Mouse (Mus musculus) adrenal gland, adult 8-10 months (tissue): ENCODE measurements around the gene Robo1. TPM values are rescaled to one million over a fixed set of nuclear protein-coding genes. Genes with fewer than 3 reads are reported as not detected.

Experiments
- DNase-seq: peaks from one replicate; pipeline ENCODE4 v3.0.0; 2022
- total RNA-seq, 4 experiments: library from RNA; stranded (reverse); gene quantifications; 2 replicates each; pipeline ENCODE4 v1.2.4; 2022

Robo1 gene
- total RNA-seq, 4 experiments from 2014 or later: 112 to 184 (median 152) TPM

DNA sequence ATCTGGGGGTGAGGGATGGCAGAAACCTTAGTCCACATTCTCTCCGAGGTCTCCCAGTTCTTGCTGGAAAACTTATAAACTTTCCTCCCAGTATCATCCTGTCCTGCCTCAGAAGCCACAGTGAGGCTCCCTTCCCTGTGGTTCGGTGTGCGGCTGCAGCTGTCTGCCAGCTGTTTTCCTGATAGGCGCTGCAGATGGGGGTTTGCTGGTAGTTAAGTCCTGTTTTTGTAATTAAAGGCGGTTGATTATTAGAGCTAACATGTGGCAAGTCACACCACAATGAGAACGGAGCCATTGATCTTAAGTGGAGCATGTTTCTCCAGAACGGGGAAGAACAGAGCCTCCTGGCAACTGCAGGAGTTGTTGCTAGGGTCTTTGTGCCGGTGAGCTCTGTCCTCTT is 699.3 kb downstream of the Robo1 start:
- DNase-seq: no peak

DNA sequence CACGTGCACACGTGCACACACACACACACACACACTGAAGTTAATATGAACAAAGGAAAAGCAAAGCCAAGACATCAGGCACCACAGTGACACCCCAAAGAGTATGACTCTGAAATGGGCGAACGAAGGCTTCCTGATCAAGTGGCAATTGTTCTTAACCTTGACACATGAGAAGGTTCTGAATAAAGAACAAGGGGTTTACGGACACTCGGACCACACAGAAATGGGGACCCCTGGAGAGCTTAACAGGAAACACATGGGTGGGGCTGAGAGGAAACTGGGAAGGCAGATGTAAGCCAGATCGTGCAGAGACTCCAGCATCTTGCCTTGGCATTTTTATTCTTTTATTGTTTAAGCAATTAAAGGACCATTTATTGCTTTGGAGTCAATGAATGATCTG is 703.2 kb downstream of the Robo1 start:
- DNase-seq: no peak

DNA sequence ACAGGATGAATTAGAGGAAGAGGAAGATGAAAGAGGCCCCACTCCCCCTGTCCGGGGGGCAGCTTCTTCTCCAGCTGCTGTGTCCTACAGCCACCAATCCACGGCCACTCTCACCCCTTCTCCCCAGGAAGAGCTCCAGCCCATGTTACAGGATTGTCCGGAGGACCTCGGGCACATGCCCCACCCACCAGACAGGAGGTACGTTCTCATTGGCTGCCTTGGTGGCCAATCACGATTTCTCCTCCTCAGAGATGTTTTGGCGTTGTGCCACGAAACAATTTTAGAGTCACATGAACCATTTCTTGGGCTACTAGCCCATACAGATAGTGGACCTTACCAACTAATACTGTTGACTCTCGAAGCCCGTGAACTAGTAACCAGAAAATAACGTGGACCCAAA is 704.8 kb downstream of the Robo1 start:
- no peak for DNase-seq

DNA sequence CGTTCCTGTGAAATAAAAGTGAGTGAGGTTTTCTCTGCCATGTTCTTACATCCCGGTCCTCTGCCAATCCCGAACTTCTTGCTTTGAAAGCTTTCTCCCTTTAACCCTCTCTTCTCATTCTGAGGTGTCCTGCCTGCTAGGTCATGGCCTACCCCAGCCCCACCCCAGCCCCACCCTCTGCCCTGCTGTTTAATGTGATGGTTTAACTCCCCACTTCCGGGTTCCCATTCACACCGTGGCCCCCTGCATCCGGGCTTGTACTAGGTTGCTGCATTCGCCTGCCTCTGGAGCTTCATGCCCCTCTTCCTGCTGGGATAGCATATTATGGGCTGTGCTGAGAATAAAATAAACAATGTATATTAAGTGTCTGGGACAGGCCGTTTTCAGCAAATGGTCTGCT is 706.4 kb downstream of the Robo1 start:
- DNase-seq: no peak

DNA sequence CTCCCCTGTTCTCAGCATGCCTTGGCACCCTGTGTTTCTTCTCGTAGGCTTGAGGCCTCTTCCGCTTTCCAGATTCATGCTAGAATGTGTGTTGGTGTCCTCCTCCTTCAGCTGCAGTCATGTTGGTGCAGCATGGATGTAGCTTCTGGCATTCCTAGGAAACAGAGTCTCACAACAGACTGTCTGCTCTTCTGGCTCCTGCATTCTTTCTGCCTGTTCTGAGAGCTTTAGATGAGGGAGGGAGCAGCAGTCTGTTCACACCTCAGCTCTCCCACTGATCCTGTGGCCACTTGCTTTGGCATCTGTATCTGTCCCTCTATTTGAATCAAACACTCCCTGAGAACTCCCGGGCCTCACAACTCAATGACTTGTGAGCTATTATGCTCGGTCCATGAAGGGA is 707.9 kb downstream of the Robo1 start:
- DNase-seq: no peak

DNA sequence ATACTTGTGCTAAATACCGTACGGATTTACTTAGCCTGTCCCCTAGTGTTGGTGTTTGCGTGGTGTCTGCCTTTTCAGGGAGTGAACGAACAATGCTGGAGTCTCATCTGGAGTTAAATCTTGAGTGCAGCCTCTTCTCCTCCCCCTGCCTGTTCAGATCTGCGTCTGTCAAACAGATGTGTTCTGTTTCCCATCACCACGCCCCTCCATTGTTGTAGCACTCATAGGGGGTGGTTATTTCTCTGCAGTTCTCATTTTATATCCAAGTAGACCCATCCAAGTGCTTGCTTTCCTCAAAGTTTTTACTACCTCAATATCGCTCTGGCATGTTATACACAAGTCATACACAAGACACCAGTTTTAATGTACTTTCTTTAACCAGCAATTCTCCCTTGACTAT is 708.7 kb downstream of the Robo1 start:
- no peak for DNase-seq

DNA sequence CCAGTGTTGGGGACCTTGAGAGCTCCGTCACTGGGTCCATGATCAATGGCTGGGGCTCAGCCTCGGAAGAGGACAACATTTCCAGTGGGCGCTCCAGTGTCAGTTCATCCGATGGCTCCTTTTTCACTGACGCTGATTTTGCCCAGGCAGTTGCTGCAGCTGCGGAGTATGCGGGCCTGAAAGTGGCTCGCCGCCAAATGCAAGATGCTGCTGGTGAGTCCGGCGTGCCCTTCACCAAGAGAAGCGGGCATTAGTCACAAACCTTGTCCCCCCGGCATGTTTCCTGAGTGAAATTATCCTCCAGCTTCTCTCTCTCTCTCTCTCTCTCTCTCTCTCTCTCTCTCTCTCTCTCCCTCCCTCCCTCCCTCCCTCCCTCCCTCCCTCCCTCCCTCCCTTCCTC is 716.2 kb downstream of the Robo1 start:
- DNase-seq: peak; percentile 72

DNA sequence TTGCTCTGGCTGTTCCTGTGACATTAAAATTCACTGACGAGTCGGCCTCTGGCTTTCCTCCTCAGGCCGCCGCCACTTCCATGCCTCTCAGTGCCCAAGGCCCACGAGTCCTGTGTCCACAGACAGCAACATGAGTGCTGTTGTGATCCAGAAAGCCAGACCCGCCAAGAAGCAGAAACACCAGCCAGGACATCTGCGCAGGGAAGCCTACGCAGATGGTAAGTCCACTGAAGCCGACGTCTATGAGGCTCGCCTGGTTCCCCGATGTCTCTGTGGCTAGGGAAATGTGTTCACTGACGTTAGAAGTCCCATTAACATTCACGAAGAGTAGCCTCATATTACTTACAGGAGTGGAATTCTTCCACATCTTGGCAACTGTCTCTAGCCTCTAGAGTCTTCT is 719.6 kb downstream of the Robo1 start:
- no peak for DNase-seq

DNA sequence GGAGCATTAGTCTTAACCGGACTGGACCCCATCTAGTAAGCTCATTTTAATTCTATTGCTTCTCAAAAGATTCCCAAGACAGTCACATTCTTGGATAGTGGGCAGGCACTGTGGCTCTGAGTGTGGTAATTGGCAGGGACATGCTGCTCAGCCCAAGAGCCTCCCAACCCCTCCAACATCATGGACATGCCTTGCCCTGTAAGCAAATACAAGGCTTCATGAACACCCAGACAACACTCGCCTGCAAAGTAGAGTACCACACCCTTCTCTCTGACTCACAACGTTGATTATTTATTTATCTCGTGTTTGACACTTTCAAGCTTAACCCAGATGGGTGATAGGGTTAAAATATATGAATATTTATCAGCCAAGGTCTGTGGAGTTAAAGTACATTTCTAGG is 722.9 kb downstream of the Robo1 start:
- no peak for DNase-seq

DNA sequence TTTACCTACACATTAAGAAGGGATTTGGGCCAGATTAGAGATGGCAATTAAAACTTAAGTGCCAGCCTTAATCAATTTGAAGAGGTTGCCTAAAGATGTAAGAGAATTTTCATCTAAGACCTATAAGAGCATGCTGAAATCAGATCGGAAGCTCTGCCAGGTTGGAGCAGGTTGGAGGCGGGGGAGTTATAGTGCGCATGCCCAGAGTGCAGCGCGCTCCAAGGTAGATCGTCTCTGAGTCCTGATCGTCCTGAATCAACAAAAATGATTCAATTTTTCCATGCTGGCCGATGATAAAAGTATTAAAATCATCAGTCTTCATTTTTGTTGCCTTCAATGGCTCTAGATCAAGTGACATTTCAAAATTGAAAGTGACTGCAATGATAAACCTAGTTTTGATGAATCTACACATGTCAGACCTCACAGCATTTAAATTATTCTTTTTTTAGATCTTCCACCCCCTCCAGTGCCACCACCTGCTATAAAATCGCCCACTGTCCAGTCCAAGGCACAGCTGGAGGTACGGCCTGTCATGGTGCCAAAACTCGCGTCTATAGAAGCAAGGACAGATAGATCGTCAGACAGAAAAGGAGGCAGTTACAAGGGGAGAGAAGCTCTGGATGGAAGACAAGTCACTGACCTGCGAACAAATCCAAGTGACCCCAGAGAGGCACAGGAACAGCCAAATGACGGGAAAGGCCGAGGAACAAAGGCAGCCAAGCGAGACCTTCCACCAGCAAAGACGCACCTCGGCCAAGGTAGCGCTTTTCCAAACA is 727.3 kb downstream of the Robo1 start:
- DNase-seq: no peak

DNA sequence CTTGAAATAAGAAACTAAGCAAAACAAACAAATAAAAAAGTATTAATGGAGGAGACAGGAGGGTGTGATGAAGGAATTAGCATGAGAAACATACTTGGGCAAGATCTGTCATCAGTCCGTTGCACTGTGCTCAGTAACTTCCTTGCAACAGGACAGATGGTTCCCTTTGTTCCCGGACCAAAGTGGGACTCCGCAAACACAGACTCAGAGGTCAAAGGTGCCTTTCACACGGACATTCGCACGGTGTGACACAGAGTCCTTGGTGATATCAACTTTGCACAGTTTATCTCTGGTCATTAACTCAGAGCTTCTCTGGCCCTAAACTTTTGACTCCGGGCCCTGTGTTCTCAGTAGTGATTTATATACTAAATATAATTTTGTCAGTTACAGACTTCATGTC is 730.4 kb downstream of the Robo1 start:
- no peak for DNase-seq

DNA sequence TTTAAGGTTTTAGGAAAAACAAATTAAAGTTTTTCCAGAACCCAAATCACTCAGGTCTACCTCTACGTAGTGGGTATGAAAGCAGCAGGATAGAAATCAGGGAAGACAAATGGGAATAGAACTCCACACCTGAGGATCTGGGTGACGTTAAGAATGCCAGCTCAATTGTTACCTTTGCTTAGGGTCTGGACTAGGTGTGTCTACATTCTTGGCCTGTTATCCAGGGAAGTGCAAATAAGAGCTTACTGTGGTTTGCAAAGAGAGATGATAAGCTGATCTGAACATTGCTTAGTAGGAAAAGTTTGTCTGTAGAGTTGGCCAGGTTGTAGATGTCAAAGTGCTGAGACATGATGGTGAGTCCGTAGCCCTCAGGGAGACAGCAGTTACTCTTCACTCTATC is 754.4 kb downstream of the Robo1 start:
- no peak for DNase-seq

DNA sequence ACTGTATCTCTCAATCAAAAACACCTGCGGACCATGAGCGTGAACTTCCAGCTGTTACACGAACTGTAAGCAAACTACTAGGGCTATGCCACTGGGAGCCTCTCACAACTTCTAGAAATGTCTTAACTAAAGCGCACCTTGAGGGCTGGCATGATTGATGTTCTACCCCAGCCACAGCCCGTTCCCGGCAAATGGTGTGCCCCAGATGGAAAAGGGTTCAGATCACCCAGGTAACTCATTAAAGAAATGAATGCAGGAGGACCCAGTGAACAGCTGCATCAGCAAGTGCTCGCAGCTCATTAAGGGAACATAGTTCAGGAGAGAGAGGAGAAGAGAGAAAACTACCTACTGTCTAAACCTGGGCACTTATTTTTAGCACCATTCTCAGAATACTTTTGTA is 759.7 kb downstream of the Robo1 start:
- no peak for DNase-seq

DNA sequence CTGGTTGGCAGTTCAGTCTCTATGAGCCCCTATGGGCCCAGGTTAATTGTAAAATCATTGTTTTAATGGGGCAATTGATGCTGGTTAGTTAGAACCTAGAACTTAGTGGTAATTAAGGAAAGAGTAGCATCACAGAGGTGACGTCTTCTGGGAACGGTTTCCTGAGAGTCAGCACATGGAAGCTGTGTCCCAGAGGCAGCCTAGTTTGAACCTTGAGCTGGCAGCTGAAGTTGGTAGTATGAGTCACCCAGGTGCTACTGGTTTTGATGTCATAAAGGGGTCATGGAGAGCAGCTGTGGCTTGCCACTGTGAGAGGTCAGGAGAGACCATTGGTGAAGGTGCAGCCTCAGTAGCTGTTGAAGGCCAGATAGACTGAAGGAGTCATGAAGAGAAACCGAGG is 763.9 kb downstream of the Robo1 start:
- no peak for DNase-seq

DNA sequence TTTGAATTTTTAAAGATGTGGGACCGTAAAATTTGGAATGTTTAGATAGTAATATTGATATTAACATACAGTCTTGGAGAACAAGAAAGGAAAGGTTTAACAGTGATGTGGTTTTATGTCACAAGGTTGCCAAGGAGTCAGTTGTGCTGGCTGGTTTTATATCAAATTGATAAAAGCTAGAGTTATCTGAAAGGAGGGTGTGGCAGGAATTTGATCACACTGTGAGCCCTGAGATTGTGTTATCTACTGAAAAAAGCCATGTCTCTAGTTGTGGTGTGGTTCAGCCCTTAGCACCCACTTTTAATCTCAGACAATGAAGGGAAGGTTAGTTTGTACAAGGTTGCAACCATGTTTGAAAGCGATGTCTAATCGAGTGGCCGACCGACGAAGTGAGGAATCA is 764.8 kb downstream of the Robo1 start:
- DNase-seq: no peak

DNA sequence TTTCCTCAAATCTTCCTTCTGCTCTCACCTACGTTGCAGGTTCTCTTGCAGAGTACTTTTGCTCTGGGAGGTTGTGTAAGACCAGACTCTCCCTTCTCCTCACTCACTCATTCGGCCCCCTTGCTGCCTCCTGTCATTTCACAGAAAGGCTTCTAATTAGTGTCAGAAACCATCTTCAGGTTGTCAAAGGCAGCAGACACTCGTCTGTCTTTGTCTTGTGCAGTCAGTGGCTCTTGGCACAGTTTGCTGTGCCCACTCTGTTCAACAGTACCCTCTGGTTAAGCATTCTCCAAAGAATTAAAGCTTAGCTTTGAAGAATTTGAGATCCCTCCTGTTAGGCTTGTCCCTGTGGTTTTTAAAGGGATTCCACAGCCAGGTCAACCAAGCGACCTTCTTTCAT is 774.3 kb downstream of the Robo1 start:
- DNase-seq: no peak

DNA sequence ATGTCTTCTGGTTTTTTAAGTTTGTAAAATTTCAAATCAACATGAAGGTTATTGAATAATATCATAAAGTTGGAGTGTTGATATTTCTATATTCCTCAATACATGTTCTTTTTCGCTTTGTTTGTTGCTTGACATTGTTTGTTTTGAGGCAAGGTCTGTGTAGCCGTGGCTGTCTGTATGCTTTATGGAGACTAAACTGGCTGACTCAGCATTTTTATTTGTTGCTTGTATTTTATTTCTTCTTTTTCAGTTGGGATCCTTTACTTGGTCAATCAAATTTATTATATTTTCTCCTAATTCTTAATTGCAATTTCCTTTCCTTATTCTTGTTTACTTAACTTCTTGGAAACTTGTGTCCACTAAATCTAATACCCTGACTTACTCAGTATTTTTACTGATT is 775.0 kb downstream of the Robo1 start:
- no peak for DNase-seq
